Mouse (Mus musculus) forebrain, embryonic 14.5 days (tissue): ENCODE results near the gene Hibadh. TPM values are rescaled to one million over a fixed set of nuclear protein-coding genes. Genes with fewer than 3 reads are reported as not detected.
A peak's percentile ranks its signal among the peaks of the same experiment; 100 is the strongest.

Experiments
- ATAC-seq: fragments of 200-750 bp; cut with Nextera tagmentation; 2 replicates; pipeline ENCODE4 v1.8.0; 2017; ENCODE audit warnings: mild to moderate bottlenecking, moderate library complexity
- DNase-seq: peaks from one replicate; pipeline ENCODE4 v3.0.0-alpha.2; 2015; ENCODE audit warnings: low spot score
- H3K27ac ChIP-seq: fragments of 300-500 bp; sonication (generic); 2 replicates; pipeline ENCODE4 v1.5.1; 2014; ENCODE audit warnings: low read depth, mild to moderate bottlenecking, control low read depth, low read length, moderate library complexity
- H3K27me3 ChIP-seq: fragments of 300-500 bp; sonication (generic); replicated peaks from 2 replicates; pipeline ENCODE4 v1.6.1; 2014; ENCODE audit warnings: low read length, control low read depth, mixed read lengths; ENCODE audit not compliant: control insufficient read depth, insufficient read depth
- H3K36me3 ChIP-seq: fragments of 300-500 bp; sonication (generic); 2 replicates; pipeline ENCODE4 v1.6.1; 2014; ENCODE audit warnings: low read length, control low read depth; ENCODE audit not compliant: control insufficient read depth, insufficient read depth
- H3K4me1 ChIP-seq: fragments of 300-500 bp; sonication (generic); 2 replicates; pipeline ENCODE4 v1.6.1; 2014; ENCODE audit warnings: antibody characterized with exemption, low read length, control low read depth; ENCODE audit not compliant: control insufficient read depth, insufficient read depth
- H3K4me2 ChIP-seq: fragments of 300-500 bp; sonication (generic); 2 replicates; pipeline ENCODE4 v1.6.1; 2014; ENCODE audit warnings: mild to moderate bottlenecking, control low read depth, low read length
- H3K4me3 ChIP-seq: fragments of 300-500 bp; sonication (generic); 2 replicates; pipeline ENCODE4 v1.5.1; 2014; ENCODE audit warnings: low read depth, low read length, control low read depth
- H3K9ac ChIP-seq: fragments of 300-500 bp; sonication (generic); 2 replicates; pipeline ENCODE4 v1.6.1; 2014; ENCODE audit warnings: mild to moderate bottlenecking, low read length, control low read depth, moderate library complexity
- H3K9me3 ChIP-seq: fragments of 300-500 bp; sonication (generic); replicated peaks from 2 replicates; pipeline ENCODE4 v1.6.1; 2016; ENCODE audit warnings: low read length, control low read depth, mixed read lengths; ENCODE audit not compliant: control insufficient read depth
- WGBS: fragments of 180-500 bp; shearing (Covaris S2); extraction: QIAGEN DNeasy Blood & Tissue Kit; methylation state at CpG from one replicate; pipeline ENCODE4 v1.1.7; 2014; 5-methylcytosine and 5-hydroxymethylcytosine counted together
- polyA plus RNA-seq: library from polyadenylated mRNA; unstranded; fragments of >200 nt; fragmentation: Nextera tagmentation; extraction: Ambion mirVana; gene quantifications from 2 replicates; pipeline ENCODE4 v1.2.1, GENCODE M21; 2014

Gene Hibadh
- polyA plus RNA-seq, 1 experiment from 2014 or later = 41.1 TPM

DNA sequence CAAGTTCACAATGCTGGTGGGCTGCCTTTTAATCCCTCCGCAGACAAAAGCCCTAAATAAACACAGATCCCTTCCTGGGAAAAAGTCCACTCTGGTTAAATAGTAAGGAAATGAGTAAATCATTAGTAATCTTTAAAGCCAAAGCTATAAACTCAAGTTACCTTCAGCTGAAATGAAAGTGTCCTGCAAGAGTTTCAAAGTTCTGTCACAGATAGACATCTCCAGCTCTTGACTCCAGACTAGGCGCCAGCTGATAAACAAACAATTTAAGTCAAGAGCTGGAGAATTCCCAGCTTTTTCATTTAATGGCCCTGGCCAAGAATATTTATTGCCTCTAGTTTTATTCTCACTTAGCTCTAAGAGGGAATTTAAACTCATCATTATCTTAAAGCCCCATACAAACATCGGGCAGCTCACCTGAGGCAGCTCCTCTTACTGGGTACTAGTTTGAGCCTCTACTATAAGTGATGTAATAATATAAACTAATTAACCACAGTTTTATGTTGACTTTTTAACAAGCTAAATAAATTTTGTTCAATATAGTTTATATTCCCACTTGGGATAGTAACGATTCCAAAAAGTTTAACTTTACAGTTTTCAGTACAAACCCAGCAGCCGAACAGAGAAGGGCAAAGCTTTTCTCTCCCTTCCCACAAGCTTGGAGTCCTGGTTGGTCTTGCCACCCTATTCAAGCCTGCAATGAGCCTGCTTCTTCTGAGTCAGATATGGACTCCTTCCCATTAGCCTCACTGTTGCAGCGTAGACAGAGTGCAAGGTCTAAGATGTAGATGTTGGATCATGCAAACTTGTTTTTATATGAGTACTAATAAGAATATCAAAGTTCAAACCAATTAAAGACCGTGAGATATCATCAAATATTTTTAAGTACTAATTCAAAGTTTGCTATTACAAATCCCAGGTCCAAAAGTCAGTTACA is 38.2 kb downstream of the Hibadh start:
- ATAC-seq = no peak
- Histone ChIP-seq H3K9ac (no peak overlapping the region), H3K9me3 (no peaks in the 10 kb centered on the region), H3K36me3 (no peaks in the 10 kb centered on the region), H3K4me1 (no peaks in the 10 kb centered on the region), H3K4me3 (no peak overlapping the region), H3K4me2 (no peak overlapping the region), H3K27me3 (no peaks in the 10 kb centered on the region), H3K27ac (no peak overlapping the region)
- WGBS = 88% methylated on average over 7 of the region's 7 CpGs
- DNase-seq = no peak

DNA sequence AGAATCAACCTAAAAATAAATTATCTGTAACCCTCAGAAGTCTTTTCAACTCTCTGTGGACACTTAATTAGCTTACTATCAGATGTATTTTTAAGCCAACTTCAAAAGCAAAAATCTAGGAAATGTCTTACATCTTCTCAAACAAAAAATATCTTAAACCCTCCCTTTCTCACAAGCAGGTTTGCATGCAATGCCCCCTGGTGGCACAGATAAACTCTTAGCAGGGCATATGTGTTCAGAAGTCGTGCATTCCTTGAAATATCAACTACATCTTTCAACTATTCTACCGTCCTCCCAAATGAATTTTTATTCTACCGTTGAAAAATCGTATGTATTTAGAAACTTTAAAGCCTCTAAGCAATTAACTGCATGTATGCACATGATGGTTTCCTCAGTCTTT is 39.1 kb downstream of the Hibadh start:
- Histone ChIP-seq H3K4me1 (no peaks in the 10 kb centered on the region), H3K9me3 (no peaks in the 10 kb centered on the region), H3K36me3 (no peaks in the 10 kb centered on the region), H3K27ac (no peak overlapping the region), H3K9ac (no peak overlapping the region), H3K4me3 (no peak overlapping the region), H3K27me3 (no peaks in the 10 kb centered on the region), H3K4me2 (no peak overlapping the region)
- DNase-seq (peak; percentile 73), ATAC-seq (no peak)
- 70% methylated on average over 4 of the region's 4 CpGs for WGBS

DNA sequence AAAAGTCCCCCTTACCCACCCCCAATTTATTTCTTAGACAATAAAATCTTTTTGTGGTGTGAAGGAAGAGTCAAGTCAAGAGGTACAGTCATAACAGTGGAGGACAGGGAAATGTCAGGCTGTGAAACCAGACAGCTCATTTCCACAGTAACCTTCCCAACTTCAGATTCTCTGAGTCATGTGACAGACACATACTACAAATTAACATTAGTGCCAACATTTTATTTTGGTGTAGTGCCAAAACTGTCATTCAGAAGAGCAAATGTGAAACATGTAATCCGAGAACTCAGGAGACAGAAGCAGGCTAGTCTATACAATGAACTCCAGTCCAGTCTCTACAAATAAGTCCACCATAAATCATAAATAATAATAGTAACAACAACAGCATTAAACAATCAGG is 45.4 kb downstream of the Hibadh start:
- Histone ChIP-seq H3K36me3 (no peaks in the 10 kb centered on the region), H3K4me1 (peaks cover 3% of the 10 kb centered on the region; the same call in 1 of the 2 replicates), H3K27ac (no peak overlapping the region), H3K9ac (no peak overlapping the region), H3K9me3 (no peaks in the 10 kb centered on the region), H3K4me2 (no peak overlapping the region), H3K27me3 (no peaks in the 10 kb centered on the region), H3K4me3 (no peak overlapping the region)
- no peak for ATAC-seq
- 59% methylated on average over 1 of the region's 1 CpGs for WGBS
- peak; percentile 73 for DNase-seq

DNA sequence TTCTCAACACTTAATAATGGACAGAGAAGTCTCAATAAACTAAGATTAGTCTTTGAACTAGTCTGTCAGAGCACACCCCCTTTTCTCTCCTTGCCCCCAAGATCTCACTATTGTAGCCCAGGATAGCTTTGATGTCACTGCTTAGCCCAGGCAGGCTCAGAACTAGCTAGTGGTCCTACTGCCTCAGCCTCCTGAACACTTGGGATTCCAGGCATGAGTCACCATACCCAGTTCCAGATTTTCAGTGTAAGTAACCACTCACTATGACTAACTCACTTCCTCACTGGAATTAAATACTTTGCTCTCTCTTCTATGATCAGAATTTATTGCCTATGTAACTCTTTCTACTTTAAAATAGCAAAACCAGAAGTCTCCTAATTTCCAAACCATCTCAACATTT is 53.6 kb downstream of the Hibadh start:
- Histone ChIP-seq H3K4me1 (peaks cover 7% of the 10 kb centered on the region), H3K9me3 (no peaks in the 10 kb centered on the region), H3K36me3 (no peaks in the 10 kb centered on the region), H3K4me3 (no peak overlapping the region), H3K9ac (no peak overlapping the region), H3K27ac (no peak overlapping the region), H3K27me3 (no peaks in the 10 kb centered on the region), H3K4me2 (no peak overlapping the region)
- ATAC-seq (no peak), DNase-seq (no peak)

DNA sequence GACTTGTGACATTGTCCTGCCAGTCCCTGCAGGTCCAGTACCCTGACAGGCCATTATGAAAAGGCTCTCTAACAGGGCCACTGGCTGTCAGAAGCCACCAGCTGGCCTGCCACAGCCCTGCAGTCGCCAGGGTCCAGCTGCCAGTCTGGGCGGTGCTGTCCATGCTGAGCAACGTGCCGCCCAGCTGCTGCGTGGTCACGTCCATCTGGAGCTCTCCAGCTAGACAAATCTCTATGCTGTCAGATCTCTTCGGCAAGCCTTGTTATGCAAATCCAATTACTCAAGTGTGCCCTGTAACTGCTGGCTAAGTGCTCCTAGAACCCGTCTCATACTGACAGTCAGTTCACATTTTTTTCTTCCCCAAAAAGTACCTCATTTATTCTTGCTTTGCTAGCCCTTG is 55.8 kb downstream of the Hibadh start:
- 7% methylated on average over 8 of the region's 8 CpGs for WGBS
- H3K9ac ChIP-seq = no peak overlapping the region
- H3K4me1 ChIP-seq = peaks cover 7% of the 10 kb centered on the region

DNA sequence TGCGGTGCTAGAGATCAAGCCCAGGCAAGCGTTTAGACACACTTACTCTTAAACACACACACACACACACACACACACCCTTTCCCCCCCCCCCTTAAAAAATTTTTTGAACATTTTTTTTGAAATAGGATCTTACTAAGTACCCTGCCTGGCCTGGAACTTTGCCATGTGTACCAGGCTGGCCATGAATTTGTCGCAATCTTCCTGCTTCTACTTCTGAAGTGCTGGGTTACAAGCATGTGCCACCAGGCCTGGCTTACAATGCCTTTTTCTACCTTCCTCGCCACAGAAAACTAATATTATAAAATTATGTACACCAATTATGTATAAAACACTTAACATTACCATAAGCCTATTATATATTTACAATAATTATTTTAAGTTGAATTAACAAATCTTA is 59.1 kb downstream of the Hibadh start:
- Histone ChIP-seq H3K9me3 (no peaks in the 10 kb centered on the region), H3K27ac (no peak overlapping the region), H3K36me3 (no peaks in the 10 kb centered on the region), H3K27me3 (no peaks in the 10 kb centered on the region), H3K4me1 (peaks cover 7% of the 10 kb centered on the region), H3K9ac (no peak overlapping the region), H3K4me2 (no peak overlapping the region), H3K4me3 (no peak overlapping the region)
- ATAC-seq (no peak), DNase-seq (no peak)
- WGBS = 89% methylated on average over 4 of the region's 4 CpGs

More for the DNA sequence above, 55.8 kb downstream of the Hibadh start:
- ATAC-seq (peak; percentile 91), DNase-seq (peak; percentile 80)
- H3K36me3 ChIP-seq = no peaks in the 10 kb centered on the region
- H3K27ac ChIP-seq = no peak overlapping the region
- H3K4me2 ChIP-seq = no peak overlapping the region
- H3K9me3 ChIP-seq = no peaks in the 10 kb centered on the region
- no peak overlapping the region for H3K4me3 ChIP-seq
- no peaks in the 10 kb centered on the region for H3K27me3 ChIP-seq

DNA sequence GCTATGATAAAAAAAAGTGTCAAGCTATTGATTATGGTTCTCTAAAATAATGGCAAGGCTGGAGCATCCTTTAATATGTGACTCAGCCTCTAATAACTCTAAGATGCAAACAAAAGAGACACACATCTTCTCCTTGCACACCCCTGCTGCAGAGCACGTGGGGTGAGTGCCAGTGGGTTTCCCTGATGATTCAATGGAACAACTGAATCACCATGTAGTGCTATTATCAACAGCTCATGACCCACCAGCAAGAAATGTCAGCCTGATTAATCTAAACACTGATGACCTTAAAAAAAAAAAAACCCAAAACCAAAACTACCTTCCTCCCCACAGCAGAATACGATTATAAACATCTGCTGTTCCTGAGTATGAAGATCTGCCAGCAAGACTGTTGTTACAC is 61.9 kb downstream of the Hibadh start:
- no peaks in the 10 kb centered on the region for H3K4me1 ChIP-seq

DNA sequence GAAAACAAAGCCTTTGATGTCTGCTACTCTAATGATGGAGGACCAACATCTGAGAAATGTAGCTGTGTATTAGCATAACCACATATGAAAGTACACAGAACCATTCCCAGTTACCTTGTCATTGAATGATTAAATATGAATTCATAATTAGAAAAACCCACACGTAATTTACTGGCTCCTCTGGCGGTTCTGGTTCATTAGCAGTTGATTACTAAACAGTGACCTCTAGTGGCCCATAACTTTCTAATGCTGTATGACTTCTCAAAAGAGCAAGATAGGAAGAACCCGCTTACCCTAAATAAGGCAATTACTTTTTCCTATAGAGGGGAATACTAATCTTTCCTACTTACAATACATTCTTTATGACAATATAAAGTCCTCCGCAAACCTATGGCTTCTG is 62.9 kb downstream of the Hibadh start:
- peak; percentile 82 for DNase-seq
- Histone ChIP-seq H3K36me3 (no peaks in the 10 kb centered on the region), H3K4me2 (no peak overlapping the region), H3K9me3 (no peaks in the 10 kb centered on the region), H3K4me3 (no peak overlapping the region), H3K27me3 (no peaks in the 10 kb centered on the region), H3K9ac (no peak overlapping the region), H3K27ac (no peak overlapping the region), H3K4me1 (no peaks in the 10 kb centered on the region)
- no peak for ATAC-seq
- 25% methylated on average over 4 of the region's 4 CpGs for WGBS

More for the DNA sequence above, 61.9 kb downstream of the Hibadh start:
- ATAC-seq = no peak
- DNase-seq = no peak
- no peak overlapping the region for H3K9ac ChIP-seq
- no peak overlapping the region for H3K4me3 ChIP-seq
- H3K36me3 ChIP-seq = no peaks in the 10 kb centered on the region
- H3K27ac ChIP-seq = no peak overlapping the region
- H3K9me3 ChIP-seq = no peaks in the 10 kb centered on the region
- no peak overlapping the region for H3K4me2 ChIP-seq
- 60% methylated on average over 2 of the region's 2 CpGs for WGBS
- H3K27me3 ChIP-seq = no peaks in the 10 kb centered on the region

DNA sequence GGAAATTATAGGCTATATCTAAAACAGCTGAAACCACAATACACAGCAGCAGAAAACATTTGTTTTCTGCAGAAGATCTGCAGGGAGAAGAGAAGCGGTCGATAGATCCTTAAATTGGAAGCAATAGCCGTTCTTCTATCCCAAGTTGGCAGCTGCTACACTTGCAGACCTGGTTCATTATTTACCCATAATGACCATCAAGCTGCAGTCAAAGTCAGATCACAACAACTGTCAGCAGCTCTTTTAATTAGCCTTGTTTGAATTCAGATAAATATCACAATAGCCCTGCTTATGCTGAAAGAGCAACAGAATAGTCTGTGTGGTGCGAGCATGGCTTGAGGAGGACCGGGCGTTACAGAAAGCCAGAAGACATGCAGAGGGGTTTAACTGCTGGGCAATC is 71.5 kb downstream of the Hibadh start:
- Histone ChIP-seq H3K27ac (no peak overlapping the region), H3K4me1 (peaks cover 15% of the 10 kb centered on the region; the same call in 1 of the 2 replicates), H3K9ac (no peak overlapping the region; the same call in 1 of the 2 replicates), H3K9me3 (no peaks in the 10 kb centered on the region), H3K27me3 (no peaks in the 10 kb centered on the region), H3K36me3 (no peaks in the 10 kb centered on the region), H3K4me3 (no peak overlapping the region), H3K4me2 (no peak overlapping the region; the same call in 1 of the 2 replicates)
- DNase-seq (peak; percentile 54), ATAC-seq (peak; percentile 44; the same call in 1 of the 2 replicates)
- 18% methylated on average over 6 of the region's 6 CpGs for WGBS
